Mouse (Mus musculus) CD4-positive naive resting alpha-beta T cell, adult 76 days (primary cell): Measurements from ENCODE around the gene Nt5c1a. TPM values are rescaled to one million over a fixed set of nuclear protein-coding genes. Genes with fewer than 3 reads are reported as not detected.

Experiments
- total RNA-seq: library from RNA; stranded (reverse); gene quantifications from one replicate; pipeline ENCODE4 v1.2.4, GENCODE M21; 2023

Nt5c1a gene
- not detected for total RNA-seq

GRCm38 (mm10) chr4:123201186-123202093 is at the start of gene Nt5c1a:
Gene Nt5c1a (plus strand): TSS chr4:123201504.

GRCm38 (mm10) chr4:123182328-123183238 is 18.7 kb upstream of the Nt5c1a start, which contains the start of gene Hpcal4:
Gene Hpcal4 (plus strand): TSS chr4:123183227.

GRCm38 (mm10) chr4:123233492-123234084 is 32.3 kb downstream of the Nt5c1a start, which contains the start of gene Heyl:
Gene Heyl (plus strand): TSS chr4:123233556.

GRCm38 (mm10) chr4:123261721-123262401 is 60.6 kb downstream of the Nt5c1a start, which contains the start of gene Pabpc4:
Gene Pabpc4 (plus strand): TSS chr4:123262351.

Other genes with a start within 250 kb of the Nt5c1a start
- 1.6 TPM for gene Mfsd2a, start 240.3 kb upstream of the Nt5c1a start, total RNA-seq
- gene Mycl, start 205.9 kb upstream of the Nt5c1a start, total RNA-seq: 0.53 TPM
- 15.3 TPM for gene Trit1, start 184.9 kb upstream of the Nt5c1a start, total RNA-seq
- gene Bmp8b, start 96.3 kb upstream of the Nt5c1a start, total RNA-seq: not detected
- not detected for gene Oxct2b, start 85.2 kb upstream of the Nt5c1a start, total RNA-seq
- gene Ppie, start 61.6 kb upstream of the Nt5c1a start, total RNA-seq: 55.0 TPM
- gene Hpcal4, start 18.3 kb upstream of the Nt5c1a start, total RNA-seq: not detected
- gene Heyl, start 32.1 kb downstream of the Nt5c1a start, total RNA-seq: not detected
- 73.3 TPM for gene Pabpc4, start 60.8 kb downstream of the Nt5c1a start, total RNA-seq
- not detected for gene Oxct2a, start 122.1 kb downstream of the Nt5c1a start, total RNA-seq
- not detected for gene Bmp8a, start 141.7 kb downstream of the Nt5c1a start, total RNA-seq